Mouse (Mus musculus) v-Abl transformed pro-B cells (cell line): ENCODE results near the gene Mpnd.

ENCODE experiments used
- in situ Hi-C, 2 experiments: fragments of 400-800 bp; cut with MboI; formaldehyde crosslinking; loops; one replicate each; pipeline ENCODE4 v1.15.1; 2025; ENCODE audit not compliant: unreplicated experiment in 2 of 2

The Mpnd gene

GRCm38 (mm10) chr17:56005415-56006061 is at the start of gene Mpnd, which contains the start of gene Stap2:
TSS of gene Mpnd (plus strand) at chr17:56005711.
TSS of gene Stap2 (minus strand) at chr17:56005584.
- in situ Hi-C loops: no loop called here

DNA sequence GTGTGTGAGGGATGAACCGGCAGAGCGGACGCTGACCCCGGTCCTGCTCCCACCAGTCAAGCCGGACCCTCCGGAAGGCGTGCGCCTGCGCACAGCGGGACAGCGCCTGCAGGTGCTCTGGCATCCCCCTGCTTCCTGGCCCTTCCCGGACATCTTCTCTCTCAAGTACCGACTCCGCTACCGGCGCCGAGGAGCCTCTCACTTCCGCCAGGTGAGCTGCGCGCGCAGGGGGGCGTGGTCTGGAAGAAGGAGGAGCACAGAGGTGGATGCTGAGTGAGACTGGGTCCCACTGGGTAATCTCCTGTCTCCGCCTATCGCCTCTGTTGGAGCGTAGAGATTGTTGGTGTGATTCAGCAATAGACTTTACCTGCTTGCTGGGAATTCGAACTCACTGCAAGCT is 49.4 kb upstream of the Mpnd start:
- in situ Hi-C loops: loop anchor here (5.0 to 25.0 kb wide), 4 partner anchors 141 to 301 kb away; partner anchors contain the start of genes Dpp9 (in 1 of the 2) and Fem1a (in 1 of the 2)

DNA sequence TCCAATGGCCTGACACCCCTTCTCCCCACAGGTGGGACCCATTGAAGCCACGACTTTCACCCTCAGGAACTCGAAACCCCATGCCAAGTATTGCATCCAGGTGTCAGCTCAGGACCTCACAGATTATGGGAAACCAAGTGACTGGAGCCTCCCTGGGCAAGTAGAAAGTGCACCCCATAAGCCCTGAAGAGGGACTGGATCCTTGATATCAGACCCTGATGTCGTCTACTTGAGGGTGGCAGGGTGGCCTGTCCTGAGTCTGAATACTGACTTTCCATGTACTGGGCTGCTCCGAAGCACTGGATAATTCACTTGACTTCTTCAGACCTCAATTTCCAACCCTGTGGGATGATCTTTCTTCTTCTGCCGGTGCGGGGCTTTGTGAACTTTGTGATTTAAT is 48.9 kb upstream of the Mpnd start:
- in situ Hi-C loops: loop anchor here (5.0 to 25.0 kb wide), 4 partner anchors 142 to 301 kb away; partner anchors contain the start of genes Dpp9 (in 1 of the 2) and Fem1a (in 1 of the 2)

GRCm38 (mm10) chr17:55957168-55957567 is 48.3 kb upstream of the Mpnd start:
- in situ Hi-C loops: loop anchor here (5.0 to 25.0 kb wide), 4 partner anchors 142 to 300 kb away; partner anchors contain the start of genes Dpp9 (in 1 of the 2) and Fem1a (in 1 of the 2)

DNA sequence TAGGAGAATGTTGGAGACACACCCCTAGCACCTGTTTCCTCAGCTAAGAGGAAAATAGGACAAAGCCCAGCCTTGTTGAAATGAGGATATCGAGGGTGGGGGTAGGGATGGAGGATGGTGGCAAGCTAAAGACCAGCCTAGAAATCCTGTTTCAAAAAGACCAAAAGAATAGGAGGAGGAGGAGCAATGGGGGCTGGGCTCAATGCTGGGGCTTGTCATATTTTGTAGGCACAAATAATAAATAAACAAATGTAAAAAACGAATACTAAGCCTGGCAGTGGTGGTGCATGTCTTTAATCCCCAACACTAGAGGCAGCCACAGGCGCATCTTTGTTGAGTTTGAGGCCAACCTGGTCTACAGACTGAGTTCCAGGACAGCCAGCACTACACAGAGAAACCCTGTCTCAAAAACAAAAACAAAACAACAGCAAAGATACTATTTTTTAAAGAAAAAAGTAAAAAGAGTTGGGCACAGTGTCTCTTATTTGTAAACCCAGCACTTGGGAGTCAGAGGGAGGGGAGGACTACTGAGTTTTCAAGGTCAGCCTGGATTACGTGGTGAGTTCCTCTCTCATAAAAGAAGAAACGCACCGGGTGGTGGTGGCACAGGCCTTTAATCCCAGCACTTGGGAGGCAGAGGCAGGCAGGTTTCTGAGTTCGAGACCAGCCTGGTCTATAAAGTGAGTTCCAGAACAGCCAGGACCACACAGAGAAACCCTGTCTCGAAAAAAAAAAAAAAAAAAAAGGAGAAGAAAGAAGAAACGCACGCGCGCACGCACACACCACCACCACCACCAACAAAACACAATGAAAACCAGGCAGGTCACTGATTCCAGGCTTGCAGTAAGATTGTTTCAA is 47.6 kb upstream of the Mpnd start:
- in situ Hi-C loops: loop anchor here (5.0 to 25.0 kb wide), 4 partner anchors 143 to 299 kb away; partner anchors contain the start of genes Dpp9 (in 1 of the 2) and Fem1a (in 1 of the 2)

DNA sequence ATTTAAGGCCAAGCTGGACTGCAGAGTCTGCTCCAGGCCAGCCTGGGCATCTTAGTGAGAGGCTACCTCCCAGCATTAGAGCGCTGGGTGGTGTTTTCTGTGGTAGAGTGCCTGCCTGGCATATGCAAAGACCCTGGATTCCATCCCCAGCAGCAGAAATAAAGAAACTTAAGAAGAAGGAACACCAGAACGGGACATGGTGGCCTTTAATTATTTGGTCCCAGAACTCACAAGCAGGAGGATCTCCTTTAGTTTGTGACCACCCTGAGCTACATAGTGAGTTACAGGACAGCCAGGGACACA is 47.0 kb upstream of the Mpnd start:
- in situ Hi-C loops: loop anchor here (5.0 to 25.0 kb wide), 4 partner anchors 144 to 299 kb away; partner anchors contain the start of genes Dpp9 (in 1 of the 2) and Fem1a (in 1 of the 2)

GRCm38 (mm10) chr17:55958918-55959728 is 46.4 kb upstream of the Mpnd start, which contains the start of gene Yju2:
TSS of gene Yju2 (plus strand) at chr17:55959099.
- in situ Hi-C loops: loop anchor here (5.0 to 25.0 kb wide), 4 partner anchors 144 to 298 kb away; partner anchors contain the start of genes Dpp9 (in 1 of the 2) and Fem1a (in 1 of the 2)

GRCm38 (mm10) chr17:55959946-55960740 is 45.4 kb upstream of the Mpnd start:
- in situ Hi-C loops: loop anchor here (5.0 to 25.0 kb wide), 5 partner anchors 145 to 297 kb away; partner anchors contain the start of genes Dpp9 (in 1 of the 2) and Fem1a (in 1 of the 2)

DNA sequence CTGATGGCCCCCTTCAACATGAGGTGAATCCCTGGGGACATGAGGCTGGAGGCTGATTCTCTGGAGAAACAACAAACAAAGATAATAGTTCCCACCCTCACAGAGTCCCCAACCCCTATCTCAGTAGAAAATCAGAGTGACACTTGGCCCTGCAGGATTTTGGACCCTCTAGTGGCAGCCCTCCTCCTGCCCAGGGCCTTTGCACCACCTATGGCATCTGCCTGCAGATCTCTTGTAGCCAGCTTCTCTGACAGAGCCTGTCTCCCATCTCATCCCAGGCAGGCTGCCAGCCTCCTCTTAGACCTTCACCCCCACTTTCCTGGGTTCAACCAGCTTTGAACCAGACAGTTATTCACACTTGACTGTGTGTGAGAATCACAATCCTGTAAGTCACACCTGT is 44.7 kb upstream of the Mpnd start:
- in situ Hi-C loops: loop anchor here (5.0 to 25.0 kb wide), 2 partner anchors 252 to 253 kb away; partner anchors contain the start of gene Dpp9 (in 1 of the 2)

DNA sequence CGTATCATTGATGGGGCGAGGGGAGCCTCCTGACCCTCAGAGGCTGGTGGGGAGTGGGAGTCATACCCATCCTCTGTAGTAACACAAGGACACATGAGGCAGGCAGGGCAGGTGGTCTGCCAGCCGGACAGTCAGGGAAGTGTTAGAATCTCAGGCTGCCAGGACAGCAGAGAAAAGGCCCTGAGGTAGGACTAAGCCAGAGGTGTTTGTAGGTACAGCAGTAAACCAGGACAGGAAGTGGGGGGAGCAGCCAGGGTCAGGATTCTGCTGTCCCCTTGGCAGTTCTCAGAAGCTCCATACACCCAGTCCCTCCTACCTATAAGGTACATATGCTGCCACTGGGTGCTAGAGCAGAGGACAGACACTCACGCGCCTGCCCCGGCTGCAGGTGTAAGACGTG is 43.9 kb upstream of the Mpnd start:
- in situ Hi-C loops: loop anchor here (5.0 to 25.0 kb wide), 2 partner anchors 251 to 254 kb away; partner anchors contain the start of gene Dpp9 (in 1 of the 2)

GRCm38 (mm10) chr17:55963171-55963570 is 42.3 kb upstream of the Mpnd start:
- in situ Hi-C loops: loop anchor here (5.0 to 25.0 kb wide), 2 partner anchors 249 to 256 kb away; partner anchors contain the start of gene Dpp9 (in 1 of the 2)

- in situ Hi-C loops: loop anchor here (5.0 to 25.0 kb wide), 2 partner anchors 248 to 257 kb away; partner anchors contain the start of gene Dpp9 (in 1 of the 2)
Measured at GRCm38 (mm10) chr17:55964496-55964895, 41.0 kb upstream of the Mpnd start.

DNA sequence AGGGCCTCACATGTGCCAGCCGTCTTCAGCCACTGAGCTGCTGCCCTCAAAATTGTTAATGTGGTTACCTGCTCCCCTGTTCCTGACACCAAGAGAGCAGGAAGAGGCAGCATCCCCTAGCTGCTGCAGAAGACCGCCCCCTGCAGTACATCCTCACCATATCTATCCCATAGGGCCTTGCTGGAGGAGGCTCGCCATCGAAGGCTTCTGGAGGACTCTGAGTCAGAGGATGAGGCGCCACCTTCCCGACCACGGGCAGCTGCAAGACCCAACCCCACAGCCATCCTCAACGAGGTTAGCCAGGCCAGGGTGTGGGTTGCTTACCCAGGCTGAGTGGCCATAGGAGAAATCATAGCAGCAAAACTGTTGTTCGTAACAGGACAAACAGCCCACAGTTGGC is 40.5 kb upstream of the Mpnd start:
- in situ Hi-C loops: loop anchor here (5.0 to 25.0 kb wide), 2 partner anchors 247 to 258 kb away; partner anchors contain the start of gene Dpp9 (in 1 of the 2)

DNA sequence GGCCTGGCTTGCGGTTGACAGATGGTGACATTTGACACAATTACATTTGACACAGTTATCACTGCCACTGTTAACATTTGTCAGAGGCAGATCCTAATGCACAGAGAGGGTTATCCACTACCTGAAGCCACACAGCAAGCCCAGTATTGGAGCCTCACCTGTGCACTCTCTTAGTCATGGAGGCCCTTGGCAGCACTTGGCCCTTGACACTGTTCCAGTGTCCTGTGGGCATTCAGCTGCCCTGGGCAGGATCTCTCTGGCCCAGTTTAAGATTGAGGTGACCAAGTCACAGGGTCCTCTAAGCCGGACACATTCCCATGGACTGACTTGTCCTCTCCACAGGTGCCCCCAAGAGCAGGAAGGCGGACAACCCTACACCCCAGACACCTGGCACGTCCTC is 38.3 kb upstream of the Mpnd start:
- in situ Hi-C loops: loop anchor here in 1 of 2 experiments (25.0 kb wide), 1 partner anchor 245 kb away; the partner anchor contains the start of gene Dpp9

DNA sequence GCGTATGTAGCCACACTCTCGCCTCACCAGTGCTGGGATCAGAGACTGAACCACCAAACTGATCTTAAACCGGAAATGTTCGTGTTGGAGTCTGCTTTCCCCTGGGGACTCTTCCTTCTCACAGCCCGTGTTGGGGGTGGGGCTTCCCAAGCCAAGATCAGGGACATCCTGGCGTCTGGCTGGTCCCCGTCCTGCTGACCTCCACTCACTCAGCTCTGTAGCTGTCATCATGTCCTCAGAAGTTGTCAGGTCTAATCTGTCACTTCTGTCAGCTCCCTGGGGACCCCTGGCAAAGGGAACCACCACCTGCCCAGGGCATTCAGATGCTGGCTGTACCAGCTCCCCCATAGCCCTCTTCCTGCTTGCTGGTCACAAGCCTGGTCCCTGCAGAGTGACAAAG is 37.3 kb upstream of the Mpnd start:
- in situ Hi-C loops: loop anchor here in 1 of 2 experiments (25.0 kb wide), 1 partner anchor 244 kb away; the partner anchor contains the start of gene Dpp9

DNA sequence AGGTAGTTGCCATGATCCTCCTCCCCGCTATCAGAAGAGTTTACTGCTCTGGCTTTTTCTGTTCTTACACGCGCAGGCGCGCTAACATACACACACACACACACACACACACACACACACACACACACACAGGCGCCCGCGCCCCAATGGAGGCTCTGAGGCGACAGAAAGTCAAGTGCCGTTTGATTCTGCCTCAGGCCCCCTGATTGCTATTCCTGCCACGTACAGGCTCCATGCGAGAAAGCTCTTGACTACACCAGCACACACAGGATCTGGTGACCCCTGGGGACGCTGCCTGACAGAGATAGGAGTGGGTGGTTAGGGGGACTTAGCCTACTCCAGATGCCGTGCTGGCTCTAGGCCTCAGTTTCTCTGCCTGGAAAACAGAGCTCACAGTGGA is 36.0 kb upstream of the Mpnd start:
- in situ Hi-C loops: loop anchor here in 1 of 2 experiments (25.0 kb wide), 1 partner anchor 243 kb away; the partner anchor contains the start of gene Dpp9

DNA sequence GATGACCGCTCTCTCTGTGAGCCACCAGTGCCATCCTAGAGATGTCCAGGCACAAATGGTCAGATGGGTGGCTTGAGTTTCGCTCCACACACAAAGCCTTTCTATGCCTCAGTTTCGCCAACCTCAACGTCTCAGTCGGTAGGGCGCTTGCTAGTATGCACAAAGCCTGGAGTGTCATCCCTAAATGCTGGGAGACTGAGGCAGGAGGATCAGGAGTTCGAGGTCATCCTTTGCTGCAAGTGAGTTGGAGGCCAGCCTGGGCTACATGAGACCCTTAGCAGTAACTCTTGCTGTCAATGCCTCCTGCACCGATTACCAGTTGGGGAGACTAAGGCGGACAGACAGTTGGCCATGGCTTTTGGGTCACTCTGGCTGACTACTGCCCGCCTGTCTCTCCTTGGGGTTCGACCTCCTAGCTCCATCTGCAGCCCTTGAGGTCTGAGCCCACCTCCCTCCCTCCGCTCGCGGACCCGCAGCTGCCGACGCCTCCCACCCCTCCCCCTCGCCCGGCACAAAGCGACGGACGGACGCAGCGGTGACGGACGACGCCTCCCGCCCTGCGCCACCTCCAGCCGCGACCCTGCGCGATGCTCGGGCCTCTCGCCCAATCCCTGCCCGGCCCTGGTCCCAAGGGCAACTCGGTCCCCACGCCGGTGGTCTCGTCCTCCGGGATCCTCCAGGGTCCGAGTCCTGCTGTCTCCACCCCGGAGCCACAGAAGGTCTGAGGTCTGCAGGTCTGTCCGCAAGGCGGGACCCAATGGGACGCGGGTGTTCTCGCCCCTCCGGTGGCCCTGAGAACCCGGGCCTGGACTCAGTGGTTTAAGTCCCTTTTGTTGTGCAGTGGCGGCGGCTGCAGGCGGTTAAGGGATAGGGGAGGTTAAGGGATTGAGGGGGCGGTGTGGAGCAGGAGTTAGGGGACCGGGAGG is 35.3 kb upstream of the Mpnd start, which contains the start of gene Shd:
Gene Shd (plus strand): TSS at position 502 of the 926 bp plus-strand sequence.
- in situ Hi-C loops: loop anchor here in 1 of 2 experiments (5.0 to 25.0 kb wide), 3 partner anchors 42 to 375 kb away; partner anchors contain the start of gene Dpp9
